Mouse (Mus musculus): ENCODE measurements around the gene Ndufs3.

DNA sequence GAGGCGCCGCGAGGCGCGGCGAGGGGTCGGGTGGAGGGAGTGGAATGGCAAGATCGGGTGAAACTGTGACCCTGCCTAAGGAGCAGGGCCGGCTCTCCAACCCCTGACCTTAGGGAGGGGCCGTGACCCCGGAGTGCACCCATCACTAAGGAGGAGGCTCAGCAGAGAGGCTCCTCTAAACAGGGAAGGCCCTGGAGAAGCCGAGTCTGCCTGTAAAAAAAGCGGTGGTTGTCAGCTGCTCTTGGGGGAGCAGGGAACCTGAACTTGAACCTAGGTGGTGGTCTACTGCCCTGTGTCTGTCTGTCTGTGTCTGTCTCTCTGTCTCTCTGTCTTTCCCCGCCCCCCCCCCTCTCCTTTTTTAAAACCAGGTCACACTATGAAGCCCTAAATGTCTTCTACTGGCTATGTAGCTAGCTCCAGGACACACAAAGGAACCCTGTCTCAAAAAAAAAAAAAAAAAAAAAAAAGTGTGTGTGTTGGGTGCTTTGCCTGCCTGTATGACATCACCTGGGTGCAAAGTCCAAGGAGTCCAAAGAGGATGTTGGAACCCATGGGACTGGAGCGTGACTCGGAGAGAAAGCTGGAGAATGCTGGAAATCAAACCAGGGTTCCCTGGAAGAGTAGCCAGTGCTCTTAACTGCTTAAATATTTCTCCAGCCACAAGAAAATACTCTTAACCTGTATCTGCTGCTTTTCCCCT, 13.5 kb upstream of the Ndufs3 start:
- TF ChIP-seq POLR2A (IDR thresholded peaks at IDR 0.05; ENCODE audit: insufficient read length, low read depth) (no peak), POLR2AphosphoS2 (IDR thresholded peaks at IDR 0.05; ENCODE audit: insufficient read length, low read depth) (no peak), REST (IDR thresholded peaks at IDR 0.05; ENCODE audit: insufficient read depth, insufficient read length) (no peak), TCF3 (IDR thresholded peaks at IDR 0.05; ENCODE audit: insufficient read length, low read depth) (no peak), TCF12 (IDR thresholded peaks at IDR 0.05; ENCODE audit: insufficient read depth, poor library complexity, severe bottlenecking) (no peak), USF1 (IDR thresholded peaks at IDR 0.05; ENCODE audit: low read depth) (no peak), CEBPB (IDR thresholded peaks at IDR 0.05; ENCODE audit: insufficient read depth, poor library complexity, severe bottlenecking) (no peak), E2F4 (IDR thresholded peaks at IDR 0.05; ENCODE audit: insufficient read depth) (no peak), MAX (IDR thresholded peaks at IDR 0.05; ENCODE audit: low read depth) (no peak)
